Mouse (Mus musculus) ES-Bruce4 (cell line): ENCODE measurements at regions not wholly inside any gene's neighbourhood (a gene's known extent, or its start where the extent isn't known, plus 50 kb on each side); places are given as distances from the start of the nearest gene placed in this dataset.

Source experiments
- H3K27ac ChIP-seq: 2 replicates; pipeline ENCODE4 v1.5.1; 2012; ENCODE audit warnings: low read length, inconsistent platforms; ENCODE audit not compliant: insufficient read depth
- H3K27me3 ChIP-seq: 2 replicates; pipeline ENCODE4 v1.6.1; 2012; ENCODE audit warnings: mild to moderate bottlenecking, low read length, inconsistent platforms; ENCODE audit not compliant: control insufficient read depth, poor library complexity, insufficient read depth, severe bottlenecking
- H3K36me3 ChIP-seq: 2 replicates; pipeline ENCODE4 v1.6.1; 2012; ENCODE audit warnings: inconsistent platforms, mild to moderate bottlenecking, low read length, moderate library complexity; ENCODE audit not compliant: control insufficient read depth, poor library complexity, insufficient read depth, severe bottlenecking
- H3K4me1 ChIP-seq: one replicate; pipeline ENCODE4 v1.8.1; 2011; ENCODE audit warnings: low read length; ENCODE audit not compliant: control insufficient read depth, insufficient read depth
- H3K4me3 ChIP-seq: 2 replicates; pipeline ENCODE4 v1.5.1; 2011; ENCODE audit warnings: low read depth, mild to moderate bottlenecking, low read length
- H3K9ac ChIP-seq: 2 replicates; pipeline ENCODE4 v1.6.1; 2012; ENCODE audit warnings: low read depth, mild to moderate bottlenecking, inconsistent platforms; ENCODE audit not compliant: poor library complexity, severe bottlenecking
- H3K9me3 ChIP-seq: replicated peaks from 2 replicates; pipeline ENCODE4 v1.6.1; 2012; ENCODE audit warnings: mild to moderate bottlenecking, low read length, inconsistent platforms; ENCODE audit not compliant: control insufficient read depth, poor library complexity, insufficient read depth, severe bottlenecking
- CTCF ChIP-seq: IDR thresholded peaks from one replicate; pipeline ENCODE4 v1.8.1; 2011; ENCODE audit warnings: low read depth, low read length
- EP300 ChIP-seq: IDR thresholded peaks from 2 replicates; pipeline ENCODE4 v1.6.1; 2011; ENCODE audit warnings: low read depth, low read length; ENCODE audit not compliant: insufficient read depth
- POLR2A ChIP-seq: IDR thresholded peaks from one replicate; pipeline ENCODE4 v1.8.1; 2011; ENCODE audit warnings: low read length; ENCODE audit not compliant: insufficient read depth

GRCm38 (mm10) chr7:117982177-117982576 is 133.8 kb downstream of the Rps15a start:
- Histone ChIP-seq H3K27me3 (no peaks in the 10 kb centered on the region), H3K4me3 (no peak overlapping the region), H3K27ac (no peak overlapping the region), H3K9ac (no peak overlapping the region), H3K4me1 (no peaks in the 10 kb centered on the region), H3K36me3 (no peaks in the 10 kb centered on the region), H3K9me3 (no peaks in the 10 kb centered on the region)
- TF ChIP-seq CTCF, result no peak
- TF ChIP-seq EP300, result no peak
- TF ChIP-seq POLR2A, result no peak

GRCm38 (mm10) chr7:117971176-117971575 is 144.8 kb downstream of the Rps15a start:
- no peaks in the 10 kb centered on the region for H3K4me1 ChIP-seq
- no peak overlapping the region for H3K27ac ChIP-seq
- no peaks in the 10 kb centered on the region for H3K36me3 ChIP-seq
- TF ChIP-seq EP300 (no peak), CTCF (no peak), POLR2A (no peak)
- no peaks in the 10 kb centered on the region for H3K9me3 ChIP-seq
- H3K4me3 ChIP-seq, result no peak overlapping the region
- no peak overlapping the region for H3K9ac ChIP-seq
- H3K27me3 ChIP-seq, result no peaks in the 10 kb centered on the region

GRCm38 (mm10) chr7:117943435-117943834 is 172.6 kb downstream of the Rps15a start:
- H3K4me1 ChIP-seq, result no peaks in the 10 kb centered on the region
- no peak overlapping the region for H3K4me3 ChIP-seq
- H3K27me3 ChIP-seq, result peaks cover 1% of the 10 kb centered on the region; the same call in 1 of the 2 replicates

DNA sequence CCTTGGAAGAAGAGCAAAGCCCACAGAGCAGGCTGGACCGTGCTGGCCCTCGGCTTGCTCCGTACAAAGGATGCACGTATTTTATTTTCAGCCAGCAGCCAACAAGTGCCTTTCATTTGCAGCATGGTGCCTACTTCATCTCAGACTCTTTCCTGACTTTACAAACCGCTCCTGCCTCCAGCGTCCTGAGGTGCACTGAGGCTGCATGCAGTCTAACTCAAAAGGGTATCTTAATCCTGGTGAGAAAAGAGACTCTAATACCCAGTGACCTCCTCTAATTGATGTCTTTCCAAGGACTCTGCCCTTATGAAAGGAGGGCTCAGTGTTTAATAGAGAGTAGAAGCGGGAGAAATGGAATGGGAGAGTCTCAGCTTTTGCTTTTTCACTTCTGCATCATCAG is 176.4 kb downstream of the Rps15a start:
- no peaks in the 10 kb centered on the region for H3K4me1 ChIP-seq
- no peaks in the 10 kb centered on the region for H3K9me3 ChIP-seq
- TF ChIP-seq POLR2A (no peak), CTCF (no peak), EP300 (no peak)
- H3K9ac ChIP-seq, result no peak overlapping the region
- peaks cover 1% of the 10 kb centered on the region; the same call in 1 of the 2 replicates for H3K27me3 ChIP-seq
- no peak overlapping the region for H3K4me3 ChIP-seq
- H3K36me3 ChIP-seq, result no peaks in the 10 kb centered on the region
- H3K27ac ChIP-seq, result no peak overlapping the region

More at GRCm38 (mm10) chr7:117943435-117943834, 172.6 kb downstream of the Rps15a start:
- no peak for TF ChIP-seq EP300
- no peak for TF ChIP-seq POLR2A
- no peak for TF ChIP-seq CTCF
- Histone ChIP-seq H3K27ac (no peak overlapping the region), H3K9ac (no peak overlapping the region), H3K9me3 (no peaks in the 10 kb centered on the region), H3K36me3 (no peaks in the 10 kb centered on the region)

DNA sequence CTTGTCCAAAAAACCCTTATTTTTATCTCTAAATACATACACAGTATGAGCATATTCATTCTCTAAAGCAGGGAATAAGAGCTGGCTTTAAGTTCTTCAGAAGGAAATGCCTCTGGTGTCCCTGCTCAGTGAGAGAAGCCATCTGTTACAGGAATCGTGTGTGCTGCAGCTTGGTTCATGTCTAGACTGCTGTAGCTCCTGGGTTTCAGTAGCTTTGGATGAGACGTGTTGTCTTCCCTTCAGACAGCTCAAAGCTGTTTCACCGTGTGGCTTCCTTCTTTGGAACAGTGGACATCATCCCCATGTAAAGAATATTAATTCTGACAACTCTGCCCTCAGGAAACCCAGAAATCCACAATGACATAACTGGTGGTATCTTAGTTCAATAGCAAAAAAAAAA is 181.1 kb downstream of the Rps15a start:
- H3K27me3 ChIP-seq, result no peaks in the 10 kb centered on the region; the same call in 1 of the 2 replicates
- no peak overlapping the region for H3K27ac ChIP-seq
- H3K4me1 ChIP-seq, result no peaks in the 10 kb centered on the region
- no peaks in the 10 kb centered on the region; the same call in 1 of the 2 replicates for H3K9me3 ChIP-seq
- no peaks in the 10 kb centered on the region for H3K36me3 ChIP-seq
- TF ChIP-seq EP300 (no peak), POLR2A (no peak), CTCF (no peak)
- no peak overlapping the region for H3K4me3 ChIP-seq
- no peak overlapping the region for H3K9ac ChIP-seq

DNA sequence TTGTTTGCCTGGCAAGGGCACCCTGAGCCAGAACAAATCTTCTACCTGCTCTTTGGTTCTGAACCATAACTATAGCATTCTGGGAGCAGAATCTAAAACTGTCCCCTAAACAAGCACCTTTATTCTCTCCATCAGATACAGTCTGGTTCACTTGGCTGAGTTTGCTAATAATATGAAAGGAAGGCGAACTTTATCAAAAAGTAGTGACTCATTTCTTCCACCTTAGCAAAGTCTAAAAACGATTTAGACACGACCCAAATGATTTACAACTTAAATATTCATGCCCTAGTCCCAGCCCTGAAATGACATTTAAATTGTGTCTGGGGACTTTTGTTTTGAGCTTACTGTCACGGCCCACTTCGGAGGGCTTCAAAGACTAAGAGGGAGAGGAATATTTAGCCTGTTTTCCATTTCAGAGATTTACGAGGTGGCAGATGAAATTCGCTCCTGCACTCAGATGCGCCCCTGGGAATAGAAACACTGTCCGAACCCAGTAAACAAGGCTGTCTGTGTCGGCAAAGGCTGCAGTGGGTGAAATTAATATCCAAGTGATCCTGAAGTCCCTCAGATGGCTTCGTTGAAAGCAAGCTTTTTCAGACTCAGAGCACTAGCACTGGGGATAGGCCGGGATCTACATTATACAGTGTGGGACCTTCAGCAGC is 184.6 kb downstream of the Rps15a start:
- H3K36me3 ChIP-seq, result no peaks in the 10 kb centered on the region
- H3K4me3 ChIP-seq, result no peak overlapping the region
- TF ChIP-seq EP300, result no peak
- TF ChIP-seq CTCF, result no peak
- no peak for TF ChIP-seq POLR2A

More for the DNA sequence above, 184.6 kb downstream of the Rps15a start:
- H3K4me1 ChIP-seq, result no peaks in the 10 kb centered on the region
- H3K27me3 ChIP-seq, result no peaks in the 10 kb centered on the region
- H3K9me3 ChIP-seq, result no peaks in the 10 kb centered on the region; the same call in 1 of the 2 replicates
- H3K9ac ChIP-seq, result no peak overlapping the region
- no peak overlapping the region for H3K27ac ChIP-seq
